Mouse (Mus musculus) spleen, adult 2 months (tissue): Measurements from ENCODE around the gene Bola2.

ENCODE experiments used
- CTCF ChIP-seq: fragments of 200-500 bp; IDR thresholded peaks from 2 replicates; pipeline ENCODE4 v1.5.1; 2011; ENCODE audit warnings: mild to moderate bottlenecking, inconsistent platforms; ENCODE audit not compliant: insufficient read depth, insufficient read length, insufficient replicate concordance; ENCODE audit errors: extremely low read depth
- POLR2A ChIP-seq: fragments of 200-500 bp; IDR thresholded peaks from 2 replicates; pipeline ENCODE4 v1.6.1; 2011; ENCODE audit warnings: low read depth, low read length, inconsistent platforms

DNA sequence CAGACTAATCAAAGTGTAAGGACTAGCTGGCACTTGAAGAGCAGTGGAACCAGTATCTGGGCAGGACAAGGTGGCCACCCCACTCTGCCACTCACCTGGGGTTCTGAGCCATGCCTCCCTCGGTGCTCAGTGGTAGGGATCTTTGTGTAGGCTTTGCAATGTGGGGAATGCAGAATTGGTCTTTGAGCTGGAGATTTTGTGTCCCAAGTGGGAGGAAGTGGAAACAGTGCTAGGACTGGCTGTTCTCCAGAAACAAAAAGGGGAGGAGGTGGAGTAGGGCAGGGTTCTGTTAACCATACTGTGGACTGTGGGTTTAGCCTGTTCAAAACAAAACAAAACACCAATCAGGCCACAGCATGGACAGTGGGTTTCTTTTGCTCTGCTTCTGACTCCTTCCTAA is 19.0 kb upstream of the Bola2 start, which contains the start of gene Sult1a1:
- TF ChIP-seq CTCF, result no peak
- no peak for TF ChIP-seq POLR2A
